Mouse (Mus musculus) liver, adult 2 months (tissue): ENCODE measurements at regions not wholly inside any gene's neighbourhood (a gene's known extent, or its start where the extent isn't known, plus 50 kb on each side); places are given as distances from the start of the nearest gene placed in this dataset.

Experiments
- DNase-seq: peaks from one replicate; pipeline ENCODE4 v3.0.0-alpha.2; 2011; ENCODE audit warnings: low read depth, low spot score; ENCODE audit errors: extremely low read depth
- H3K27ac ChIP-seq: fragments of 200-500 bp; replicated peaks from 2 replicates; pipeline ENCODE4 v1.5.1; 2012; ENCODE audit warnings: low read depth, mild to moderate bottlenecking, control low read depth, inconsistent platforms, low read length; ENCODE audit not compliant: insufficient read depth
- H3K27me3 ChIP-seq: fragments of 200-500 bp; 2 replicates; pipeline ENCODE4 v1.6.1; 2012; ENCODE audit warnings: mild to moderate bottlenecking, moderate library complexity, low read length, inconsistent platforms; ENCODE audit not compliant: control insufficient read depth, insufficient read depth
- H3K36me3 ChIP-seq: fragments of 200-500 bp; 2 replicates; pipeline ENCODE4 v1.6.1; 2012; ENCODE audit warnings: low read length, inconsistent platforms; ENCODE audit not compliant: control insufficient read depth, insufficient read depth
- H3K4me1 ChIP-seq: fragments of 200-500 bp; 2 replicates; pipeline ENCODE4 v1.6.1; 2011; ENCODE audit warnings: low read length; ENCODE audit not compliant: control insufficient read depth, insufficient read depth
- H3K4me3 ChIP-seq: fragments of 200-500 bp; 2 replicates; pipeline ENCODE4 v1.5.1; 2011; ENCODE audit warnings: low read depth, mild to moderate bottlenecking, control low read depth, low read length, moderate library complexity; ENCODE audit not compliant: insufficient read depth
- H3K79me2 ChIP-seq: fragments of 200-500 bp; 2 replicates; pipeline ENCODE4 v1.6.1; 2012; ENCODE audit warnings: inconsistent platforms, mild to moderate bottlenecking, low read length, moderate library complexity; ENCODE audit not compliant: control insufficient read depth, insufficient read depth
- H3K9ac ChIP-seq: fragments of 200-500 bp; 2 replicates; pipeline ENCODE4 v1.6.1; 2012; ENCODE audit warnings: low read depth, mild to moderate bottlenecking, control low read depth, inconsistent platforms, low read length
- CTCF ChIP-seq: fragments of 200-500 bp; IDR thresholded peaks from 2 replicates; pipeline ENCODE4 v1.5.1; 2011; ENCODE audit warnings: low read depth, low read length, control low read depth
- POLR2A ChIP-seq: fragments of 200-500 bp; IDR thresholded peaks from 2 replicates; pipeline ENCODE4 v1.6.1; 2011; ENCODE audit warnings: low read length, control low read depth; ENCODE audit not compliant: insufficient read depth; ENCODE audit errors: extremely low read depth
- WGBS: fragments of 180-500 bp; shearing (Covaris S2); methylation state at CpG from one replicate; pipeline ENCODE4 v1.1.7; 2018; 5-methylcytosine and 5-hydroxymethylcytosine counted together

DNA sequence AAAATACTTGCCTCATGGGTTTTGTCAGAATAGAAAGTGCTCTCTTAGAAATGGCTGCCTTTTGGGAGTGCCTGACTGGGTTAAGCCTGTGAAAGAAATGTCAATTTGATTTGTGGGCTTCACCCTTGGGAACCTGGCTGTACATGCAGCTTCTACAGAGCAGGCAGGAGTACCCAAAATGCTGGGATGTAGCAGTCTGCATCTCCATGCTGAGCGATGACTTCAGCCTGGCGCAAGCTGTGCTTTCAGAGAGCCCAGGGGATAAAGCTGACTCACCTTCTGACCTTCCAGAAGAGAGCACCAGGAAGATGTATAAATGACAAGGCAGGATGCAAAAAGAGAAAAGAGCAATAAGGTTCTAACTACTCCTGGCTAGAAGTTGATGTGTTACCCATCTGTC, 135.0 kb upstream of the Lrrn1 start:
- no peak for TF ChIP-seq CTCF
- TF ChIP-seq POLR2A, result no peak
- H3K27ac ChIP-seq, result no peak overlapping the region
- no peaks in the 10 kb centered on the region for H3K4me1 ChIP-seq
- H3K79me2 ChIP-seq, result no peaks in the 10 kb centered on the region
- H3K9ac ChIP-seq, result no peak overlapping the region
- no peaks in the 10 kb centered on the region for H3K36me3 ChIP-seq
- no peak overlapping the region for H3K4me3 ChIP-seq
- H3K27me3 ChIP-seq, result no peaks in the 10 kb centered on the region
- no peak for DNase-seq
- WGBS, result 75% methylated on average over 2 of the region's 2 CpGs

DNA sequence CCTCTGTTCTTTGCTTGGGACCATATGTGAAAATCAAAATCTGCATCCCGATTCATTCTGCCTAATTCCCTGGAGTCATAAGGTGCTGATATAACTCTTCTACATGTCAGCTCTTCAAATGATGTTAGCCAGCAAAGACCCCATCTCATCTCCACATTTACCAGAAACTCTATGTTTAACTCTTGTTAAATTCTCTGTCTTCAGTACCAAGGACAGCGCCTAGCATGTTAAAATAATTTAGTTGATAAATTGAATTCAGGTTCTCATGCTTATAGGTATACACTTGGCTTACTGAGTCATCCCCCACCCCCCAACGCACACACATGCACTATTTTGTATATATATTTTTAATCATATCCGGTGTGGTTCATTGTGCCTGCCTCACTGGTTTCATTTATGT, 113.8 kb upstream of the Lrrn1 start:
- no peak overlapping the region for H3K4me3 ChIP-seq
- no peak for DNase-seq
- 77% methylated on average over 4 of the region's 4 CpGs for WGBS
- H3K9ac ChIP-seq, result no peak overlapping the region
- H3K4me1 ChIP-seq, result no peaks in the 10 kb centered on the region
- TF ChIP-seq POLR2A (no peak), CTCF (no peak)
- H3K27me3 ChIP-seq, result no peaks in the 10 kb centered on the region
- no peak overlapping the region for H3K27ac ChIP-seq
- H3K36me3 ChIP-seq, result no peaks in the 10 kb centered on the region
- H3K79me2 ChIP-seq, result no peaks in the 10 kb centered on the region

DNA sequence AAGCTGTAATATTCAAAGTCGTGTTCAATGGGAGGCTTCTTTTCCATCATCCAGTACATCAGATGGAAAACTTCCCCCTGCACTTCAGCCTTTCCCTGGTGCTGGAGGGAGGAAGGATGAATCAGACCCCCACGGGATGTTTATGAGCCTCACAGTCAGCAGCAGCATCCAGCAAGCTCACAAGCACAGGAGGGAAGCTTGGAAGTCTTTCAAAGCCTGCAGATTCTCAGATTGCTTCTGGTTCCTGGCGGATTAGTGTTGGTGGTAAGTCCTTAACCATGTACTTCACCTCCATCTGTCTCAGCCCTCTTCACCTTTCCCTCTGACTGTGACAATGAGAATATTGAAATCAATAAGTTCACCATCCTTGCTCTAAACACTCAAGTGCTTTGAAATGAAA, 107.5 kb upstream of the Lrrn1 start:
- H3K4me3 ChIP-seq, result no peak overlapping the region
- H3K79me2 ChIP-seq, result no peaks in the 10 kb centered on the region
- 48% methylated on average over 3 of the region's 3 CpGs for WGBS
- no peaks in the 10 kb centered on the region for H3K36me3 ChIP-seq
- no peaks in the 10 kb centered on the region for H3K4me1 ChIP-seq
- no peak overlapping the region for H3K9ac ChIP-seq
- no peak for TF ChIP-seq POLR2A
- DNase-seq, result no peak
- H3K27ac ChIP-seq, result no peak overlapping the region
- H3K27me3 ChIP-seq, result no peaks in the 10 kb centered on the region

DNA sequence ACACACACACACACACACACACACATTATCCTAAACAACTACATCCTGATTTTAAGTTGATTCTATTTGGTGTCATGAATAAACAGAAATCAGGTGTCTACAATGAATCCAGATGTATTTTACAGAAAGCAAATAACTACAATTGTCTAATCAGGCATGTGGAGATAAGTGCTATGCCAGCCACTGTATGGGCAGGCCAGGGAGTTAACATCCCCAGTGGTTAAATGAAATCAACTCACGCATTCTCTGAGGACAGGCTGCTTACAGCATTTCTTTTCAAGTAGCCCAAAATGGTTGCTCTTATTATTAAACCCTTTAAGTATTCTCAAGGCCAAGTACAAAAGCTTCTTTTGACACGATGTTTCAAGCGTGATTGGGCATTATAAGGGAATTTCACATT, 103.0 kb upstream of the Lrrn1 start:
- Histone ChIP-seq H3K27ac (no peak overlapping the region), H3K27me3 (no peaks in the 10 kb centered on the region), H3K79me2 (no peaks in the 10 kb centered on the region), H3K36me3 (no peaks in the 10 kb centered on the region), H3K4me1 (no peaks in the 10 kb centered on the region), H3K4me3 (no peak overlapping the region), H3K9ac (no peak overlapping the region)
- WGBS, result 73% methylated on average over 3 of the region's 3 CpGs
- TF ChIP-seq POLR2A (no peak), CTCF (no peak)
- no peak for DNase-seq

DNA sequence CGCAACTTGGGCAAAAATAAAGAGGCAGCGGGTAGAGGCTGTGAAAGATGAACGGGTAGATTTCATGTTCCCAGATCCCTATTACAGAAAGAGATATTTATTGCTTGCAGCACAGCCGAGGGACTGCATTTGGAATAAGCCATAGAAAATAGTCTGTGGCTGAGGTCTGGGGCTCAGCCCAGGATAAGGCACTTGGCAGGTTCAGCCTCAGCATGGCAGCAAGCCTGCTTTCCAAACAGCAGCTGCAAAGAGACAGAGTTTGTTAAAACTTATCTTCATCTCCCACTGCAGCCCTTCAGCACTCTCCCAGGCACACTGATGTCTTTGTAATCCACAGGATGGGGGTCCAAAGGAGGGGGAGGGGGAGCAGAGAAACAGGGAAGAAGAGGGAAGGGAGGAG, 98.5 kb upstream of the Lrrn1 start:
- Histone ChIP-seq H3K27ac (no peak overlapping the region), H3K4me1 (no peaks in the 10 kb centered on the region), H3K4me3 (no peak overlapping the region), H3K9ac (no peak overlapping the region), H3K79me2 (no peaks in the 10 kb centered on the region), H3K36me3 (no peaks in the 10 kb centered on the region), H3K27me3 (no peaks in the 10 kb centered on the region)
- 83% methylated on average over 4 of the region's 4 CpGs for WGBS
- no peak for DNase-seq
- TF ChIP-seq POLR2A (no peak), CTCF (no peak)

DNA sequence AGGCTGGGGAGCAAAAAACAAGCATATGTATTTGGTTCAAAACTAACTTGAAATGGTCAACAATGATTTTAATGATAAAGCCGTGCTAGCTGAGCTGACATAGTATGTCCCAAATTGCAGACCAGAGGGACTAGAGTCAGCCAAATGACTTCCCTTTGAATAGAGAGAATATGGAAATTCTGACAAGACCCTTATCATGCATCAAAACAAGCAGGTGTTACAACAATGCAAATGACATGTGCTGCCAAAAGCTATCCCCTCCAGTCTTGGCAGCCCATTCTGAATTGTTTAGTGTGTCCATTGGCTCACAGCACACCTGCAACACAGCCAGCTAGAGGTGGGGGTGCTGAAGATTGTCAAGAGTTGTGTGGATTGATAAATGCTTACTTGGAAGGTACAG, 87.5 kb upstream of the Lrrn1 start:
- H3K4me1 ChIP-seq, result no peaks in the 10 kb centered on the region
- WGBS, result 90% methylated on average over 1 of the region's 1 CpGs
- no peak for DNase-seq
- H3K79me2 ChIP-seq, result no peaks in the 10 kb centered on the region
- H3K9ac ChIP-seq, result no peak overlapping the region
- no peaks in the 10 kb centered on the region for H3K27me3 ChIP-seq
- H3K4me3 ChIP-seq, result no peak overlapping the region
- no peak for TF ChIP-seq CTCF
- TF ChIP-seq POLR2A, result no peak
- no peak overlapping the region for H3K27ac ChIP-seq
- no peaks in the 10 kb centered on the region for H3K36me3 ChIP-seq
